Mouse (Mus musculus) MEL (cell line): ENCODE results near the gene Impdh2.

ENCODE experiments used
- CHD1 ChIP-seq: IDR thresholded peaks from 2 replicates; pipeline ENCODE4 v1.6.1; 2012; ENCODE audit warnings: low read depth, mild to moderate bottlenecking, inconsistent platforms, low read length, improper control_type of control experiment
- CHD2 ChIP-seq: IDR thresholded peaks from 2 replicates; pipeline ENCODE4 v1.6.1; 2011; ENCODE audit warnings: low read length, improper control_type of control experiment
- CTCF ChIP-seq, 3 experiments: IDR thresholded peaks in 2 of 3; conservative IDR thresholded peaks in 1 of 3; 2 replicates each; pipeline ENCODE4 v1.5.1; 2011 to 2012; ENCODE audit warnings: low read length in 3 of 3, low read depth in 2 of 3, mild to moderate bottlenecking in 2 of 3, improper control_type of control experiment in 1 of 3, inconsistent platforms in 1 of 3, mixed read lengths in 1 of 3, moderate library complexity in 1 of 3; ENCODE audit not compliant: control insufficient read depth in 1 of 3, insufficient read depth in 1 of 3, poor library complexity in 1 of 3, severe bottlenecking in 1 of 3
- EP300 ChIP-seq, 2 experiments: IDR thresholded peaks; 2 replicates each; pipeline ENCODE4 v1.6.1; 2011; ENCODE audit warnings: improper control_type of control experiment in 2 of 2, low read length in 2 of 2, low read depth in 1 of 2, mild to moderate bottlenecking in 1 of 2
- GATA1 ChIP-seq: IDR thresholded peaks from 2 replicates; pipeline ENCODE4 v1.6.1; 2011; ENCODE audit warnings: low read depth, low read length, improper control_type of control experiment
- POLR2A ChIP-seq, 2 experiments: IDR thresholded peaks; 2 replicates each; pipeline ENCODE4 v1.6.1; 2011 to 2012; ENCODE audit warnings: low read length in 2 of 2, mild to moderate bottlenecking in 2 of 2, control low read depth in 1 of 2, improper control_type of control experiment in 1 of 2, low read depth in 1 of 2, moderate library complexity in 1 of 2; ENCODE audit not compliant: control insufficient read depth in 1 of 2, insufficient read depth in 1 of 2, poor library complexity in 1 of 2
- TBP ChIP-seq: IDR thresholded peaks from 2 replicates; pipeline ENCODE4 v1.8.0; 2011; ENCODE audit warnings: low read depth, low read length, improper control_type of control experiment
- USF1 ChIP-seq: IDR thresholded peaks from 2 replicates; pipeline ENCODE4 v1.6.1; 2014; ENCODE audit warnings: low read depth, mild to moderate bottlenecking, inconsistent platforms, low read length, improper control_type of control experiment, moderate library complexity
- ZMIZ1 ChIP-seq: IDR thresholded peaks from 2 replicates; pipeline ENCODE4 v1.6.1; 2012; ENCODE audit warnings: low read depth, mild to moderate bottlenecking, inconsistent platforms, low read length, improper control_type of control experiment, moderate library complexity
- ZNF384 ChIP-seq: IDR thresholded peaks from 2 replicates; pipeline ENCODE4 v1.6.1; 2012; ENCODE audit warnings: low read depth, mild to moderate bottlenecking, inconsistent platforms, low read length, improper control_type of control experiment

- TF ChIP-seq GATA1 = no peak
- TF ChIP-seq ZMIZ1 = no peak
- TF ChIP-seq CHD1 = no peak
- no peak for TF ChIP-seq CTCF (IDR thresholded peaks at IDR 0.05 in 2 of 3, conservative IDR thresholded peaks at IDR 0.05 in 1 of 3; ENCODE audit: control insufficient read depth in 1 of 3, insufficient read depth in 1 of 3, low read depth in 2 of 3, low read length in 3 of 3, poor library complexity in 1 of 3, severe bottlenecking in 1 of 3)
- no peak for TF ChIP-seq POLR2A (IDR thresholded peaks at IDR 0.05; ENCODE audit: control insufficient read depth in 1 of 2, insufficient read depth in 1 of 2, low read depth in 1 of 2, low read length in 2 of 2, poor library complexity in 1 of 2)
- TF ChIP-seq ZNF384 = no peak
- TF ChIP-seq EP300 (IDR thresholded peaks at IDR 0.05; ENCODE audit: low read depth in 1 of 2, low read length in 2 of 2) = no peak
- no peak for TF ChIP-seq TBP
- TF ChIP-seq CHD2 = no peak
- no peak for TF ChIP-seq USF1
Observed at GRCm38 (mm10) chr9:108594354-108594753, 34.3 kb downstream of the Impdh2 start.
